Mouse (Mus musculus) intestine, embryonic 14.5 days (tissue): ENCODE measurements around the gene Itm2b. TPM values are rescaled to one million over a fixed set of nuclear protein-coding genes. Genes with fewer than 3 reads are reported as not detected.

Experiments used
- ATAC-seq: fragments of 200-750 bp; cut with Nextera tagmentation; replicated peaks from 2 replicates; pipeline ENCODE4 v1.8.0; 2017; ENCODE audit warnings: low read depth, moderate number of reproducible peaks, moderate TSS enrichment, moderate library complexity; ENCODE audit not compliant: low FRiP score, low TSS enrichment
- DNase-seq: peaks from one replicate; pipeline ENCODE4 v3.0.0-alpha.2; 2018; ENCODE audit warnings: low spot score
- H3K27ac ChIP-seq: fragments of 300-500 bp; sonication (generic); 2 replicates; pipeline ENCODE4 v1.5.1; 2014; ENCODE audit warnings: low read depth, mild to moderate bottlenecking, control low read depth
- H3K27me3 ChIP-seq: fragments of 300-500 bp; sonication (generic); replicated peaks from 2 replicates; pipeline ENCODE4 v1.6.1; 2014; ENCODE audit warnings: low read length, control low read depth; ENCODE audit not compliant: control insufficient read depth, insufficient read depth
- H3K36me3 ChIP-seq: fragments of 300-500 bp; sonication (generic); 2 replicates; pipeline ENCODE4 v1.6.1; 2014; ENCODE audit warnings: low read length, control low read depth; ENCODE audit not compliant: control insufficient read depth, insufficient read depth
- H3K4me1 ChIP-seq: fragments of 300-500 bp; sonication (generic); replicated peaks from 2 replicates; pipeline ENCODE4 v1.6.1; 2014; ENCODE audit warnings: low read length, control low read depth, mixed read lengths; ENCODE audit not compliant: control insufficient read depth, insufficient read depth
- H3K4me2 ChIP-seq: fragments of 300-500 bp; sonication (generic); 2 replicates; pipeline ENCODE4 v1.6.1; 2014; ENCODE audit warnings: low read length
- H3K4me3 ChIP-seq: fragments of 300-500 bp; sonication (generic); 2 replicates; pipeline ENCODE4 v1.5.1; 2014; ENCODE audit warnings: low read depth, low read length, control low read depth, mixed read lengths
- H3K9ac ChIP-seq: fragments of 300-500 bp; sonication (generic); 2 replicates; pipeline ENCODE4 v1.6.1; 2014; ENCODE audit warnings: mild to moderate bottlenecking, low read length
- H3K9me3 ChIP-seq: fragments of 300-500 bp; sonication (generic); 2 replicates; pipeline ENCODE4 v1.6.1; 2016; ENCODE audit warnings: low read length, control low read depth; ENCODE audit not compliant: control insufficient read depth
- WGBS: fragments of 180-500 bp; shearing (Covaris S2); extraction: QIAGEN DNeasy Blood & Tissue Kit; methylation state at CpG from one replicate; pipeline ENCODE4 v1.1.7; 2014; 5-methylcytosine and 5-hydroxymethylcytosine counted together
- polyA plus RNA-seq: library from polyadenylated mRNA; unstranded; fragments of >200 nt; fragmentation: Nextera tagmentation; extraction: Ambion mirVana; gene quantifications from 2 replicates; pipeline ENCODE4 v1.2.1, GENCODE M21; 2014

Itm2b gene
- polyA plus RNA-seq, 1 experiment from 2014 or later, result 606 TPM

DNA sequence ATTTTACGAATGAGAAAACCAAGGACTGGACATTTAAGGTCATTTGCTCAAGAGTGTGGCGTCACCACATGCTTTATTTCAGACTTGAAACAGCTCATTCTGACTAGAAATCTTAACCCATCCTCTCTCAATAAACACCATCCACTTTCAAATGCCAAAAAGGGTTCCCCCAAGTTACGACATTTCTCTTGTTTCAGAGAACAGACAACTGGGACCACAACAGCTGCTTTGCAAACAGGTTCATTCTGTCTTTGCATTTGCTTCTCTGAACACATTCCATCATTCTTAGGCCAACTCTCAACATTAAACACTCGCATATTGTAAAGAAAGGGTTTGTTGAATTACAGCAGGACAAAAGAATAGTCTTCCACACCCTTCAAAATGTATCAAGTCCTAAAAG is 71.2 kb downstream of the Itm2b start:
- Histone ChIP-seq H3K27me3 (no peaks in the 10 kb centered on the region), H3K36me3 (no peaks in the 10 kb centered on the region), H3K9ac (no peak overlapping the region), H3K27ac (no peak overlapping the region), H3K9me3 (no peaks in the 10 kb centered on the region), H3K4me2 (no peak overlapping the region), H3K4me1 (no peaks in the 10 kb centered on the region), H3K4me3 (no peak overlapping the region)
- DNase-seq, result no peak
- no peak for ATAC-seq
- WGBS, result 81% methylated on average over 4 of the region's 4 CpGs

DNA sequence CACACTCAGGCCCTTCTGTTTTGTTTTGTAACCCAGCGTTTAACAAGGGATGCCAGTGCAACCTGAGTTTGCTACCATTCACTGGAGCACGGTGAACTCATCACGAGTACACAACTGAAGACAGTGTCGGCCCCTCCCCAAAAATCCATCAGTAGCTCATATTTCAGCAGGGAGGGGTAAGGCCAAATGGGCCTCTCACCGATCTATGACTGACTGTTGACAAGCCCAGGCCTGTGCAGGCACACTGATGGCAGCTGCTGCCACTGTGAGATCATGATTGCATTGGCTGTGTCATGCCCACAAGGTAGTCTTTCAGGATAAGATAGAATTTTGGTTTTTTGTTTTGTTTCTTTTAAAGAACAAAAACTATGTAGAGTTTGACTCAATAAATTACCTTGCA is 71.7 kb downstream of the Itm2b start:
- H3K4me3 ChIP-seq, result no peak overlapping the region
- H3K9ac ChIP-seq, result no peak overlapping the region
- no peaks in the 10 kb centered on the region for H3K4me1 ChIP-seq
- DNase-seq (no peak), ATAC-seq (no peak)
- no peaks in the 10 kb centered on the region for H3K36me3 ChIP-seq
- WGBS, result 47% methylated on average over 5 of the region's 5 CpGs
- H3K9me3 ChIP-seq, result no peaks in the 10 kb centered on the region
- H3K27ac ChIP-seq, result no peak overlapping the region
- no peak overlapping the region for H3K4me2 ChIP-seq
- H3K27me3 ChIP-seq, result no peaks in the 10 kb centered on the region

DNA sequence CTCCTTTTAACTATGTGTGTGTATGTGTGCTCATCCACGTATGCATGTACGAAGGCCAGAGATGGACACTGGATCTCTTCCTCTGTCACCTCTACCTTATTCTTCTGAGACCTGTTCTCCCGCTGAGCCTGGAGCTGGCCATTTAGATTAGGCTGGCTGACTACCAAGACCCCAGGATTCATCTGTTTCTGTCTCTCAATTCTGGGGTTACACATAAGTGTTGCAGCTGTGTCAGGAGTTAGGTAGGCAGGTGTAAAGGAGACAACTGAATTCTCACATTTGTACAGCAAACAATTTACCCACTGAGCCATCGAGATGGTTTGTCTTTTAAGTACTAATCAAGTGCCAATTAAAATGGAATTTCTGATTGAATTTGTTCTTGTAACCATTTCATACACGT is 72.2 kb downstream of the Itm2b start:
- Histone ChIP-seq H3K4me1 (no peaks in the 10 kb centered on the region), H3K9me3 (no peaks in the 10 kb centered on the region), H3K27me3 (no peaks in the 10 kb centered on the region), H3K4me2 (no peak overlapping the region), H3K27ac (no peak overlapping the region), H3K4me3 (no peak overlapping the region), H3K9ac (no peak overlapping the region), H3K36me3 (no peaks in the 10 kb centered on the region)
- DNase-seq, result no peak
- no peak for ATAC-seq
- 81% methylated on average over 5 of the region's 5 CpGs for WGBS

Other genes starting within 250 kb of the Itm2b start
- 13.5 and 14.2 TPM in 2 replicates for gene Lpar6, start 147.4 kb downstream of the Itm2b start, polyA plus RNA-seq
- gene Rb1, start 59.5 kb downstream of the Itm2b start, polyA plus RNA-seq, result 18.0 and 21.8 TPM in 2 replicates
- gene Med4, start 124.7 kb upstream of the Itm2b start, polyA plus RNA-seq, result 76.2 and 87.2 TPM in 2 replicates
- gene Sucla2, start 140.0 kb upstream of the Itm2b start, polyA plus RNA-seq, result 110 and 117 TPM in 2 replicates
- 7.2 TPM in 2 replicates for gene Nudt15, start 163.0 kb upstream of the Itm2b start, polyA plus RNA-seq